Mouse (Mus musculus) urinary bladder, postnatal 4 days (tissue): ENCODE results near the gene Bmx.

Source experiments
- DNase-seq, 2 experiments: peaks; one replicate each; pipeline ENCODE4 v3.0.0; 2021 to 2022; ENCODE audit warnings: low spot score in 2 of 2

Gene Bmx

DNA sequence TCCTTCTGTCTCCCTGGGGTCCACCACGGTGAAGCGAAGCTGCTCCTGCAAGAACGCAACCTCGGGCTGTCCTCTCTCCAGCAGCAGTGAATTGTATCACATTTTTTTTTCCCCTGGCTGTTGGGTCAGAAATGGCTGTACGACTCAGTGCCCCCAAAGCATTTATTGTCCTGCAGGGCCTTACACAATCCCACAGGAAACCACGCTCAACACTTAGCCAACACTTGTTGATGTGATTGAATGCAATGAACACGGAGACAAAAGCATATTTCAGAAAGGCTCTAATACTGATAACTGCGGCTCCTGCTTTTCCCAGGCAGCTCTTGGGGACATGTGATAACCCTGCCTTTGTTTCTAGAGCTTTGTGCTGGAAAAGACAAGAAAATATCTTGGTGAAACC is at the start of gene Bmx:
TSS of gene Bmx (minus strand) at position 137 of the 400 bp plus-strand sequence.
- DNase-seq, result no peak

DNA sequence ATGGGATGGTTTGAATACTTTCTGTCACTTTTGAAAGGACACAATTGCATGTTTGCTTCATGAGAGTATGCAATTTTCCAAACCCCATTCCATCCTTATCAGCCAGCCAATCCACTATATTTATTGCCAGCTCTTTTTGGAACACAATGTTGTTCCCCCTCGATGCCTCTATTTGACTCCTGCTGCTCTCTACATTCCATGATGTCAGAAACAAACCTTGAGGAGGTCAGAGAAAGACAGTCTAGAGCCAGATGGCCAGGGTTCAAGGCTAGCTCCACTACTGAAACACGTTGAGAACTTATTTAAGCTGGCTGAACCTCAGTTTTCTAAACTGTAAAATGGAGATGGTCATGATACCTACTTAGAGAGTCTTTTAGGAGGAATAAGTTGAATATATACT is 48.3 kb upstream of the Bmx start:
- no peak for DNase-seq

DNA sequence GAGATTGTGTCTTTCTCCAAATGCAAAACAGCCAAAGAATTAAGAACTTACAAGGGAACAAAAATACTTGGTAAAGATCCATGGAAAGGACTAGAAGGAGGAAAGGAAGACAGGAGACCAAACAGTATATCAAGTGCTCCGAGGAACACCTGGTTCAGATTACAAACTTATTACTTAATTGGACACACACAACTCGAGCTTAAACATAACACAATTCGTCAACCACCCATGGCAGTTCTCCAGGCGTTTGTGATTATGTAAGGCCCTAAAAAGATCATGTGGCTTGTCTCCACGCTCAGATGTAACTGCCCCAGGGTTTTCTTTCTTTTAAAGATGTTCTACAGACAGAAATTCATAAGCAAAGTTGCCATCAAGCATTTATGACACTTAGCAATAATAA is 33.2 kb upstream of the Bmx start:
- no peak for DNase-seq

DNA sequence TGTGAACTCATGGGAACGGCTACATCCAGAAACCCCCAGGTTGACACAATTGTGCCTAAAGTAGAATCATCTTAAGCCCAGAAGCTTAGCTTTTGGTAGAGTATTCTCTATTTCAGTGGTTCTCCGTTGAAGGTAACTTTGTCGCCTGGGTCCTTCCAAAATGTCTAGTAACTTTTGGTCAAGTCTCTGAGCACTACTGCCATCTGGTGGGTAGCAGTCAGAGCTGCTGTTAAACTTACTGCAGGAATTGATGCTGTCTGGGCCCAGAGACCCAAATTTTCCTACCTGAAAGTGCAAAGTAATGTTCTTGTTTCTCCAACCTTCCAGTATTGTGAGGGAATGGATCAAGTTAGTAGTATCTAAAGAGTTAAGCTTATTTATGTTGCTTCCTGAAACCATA is 29.1 kb upstream of the Bmx start:
- DNase-seq, result no peak

DNA sequence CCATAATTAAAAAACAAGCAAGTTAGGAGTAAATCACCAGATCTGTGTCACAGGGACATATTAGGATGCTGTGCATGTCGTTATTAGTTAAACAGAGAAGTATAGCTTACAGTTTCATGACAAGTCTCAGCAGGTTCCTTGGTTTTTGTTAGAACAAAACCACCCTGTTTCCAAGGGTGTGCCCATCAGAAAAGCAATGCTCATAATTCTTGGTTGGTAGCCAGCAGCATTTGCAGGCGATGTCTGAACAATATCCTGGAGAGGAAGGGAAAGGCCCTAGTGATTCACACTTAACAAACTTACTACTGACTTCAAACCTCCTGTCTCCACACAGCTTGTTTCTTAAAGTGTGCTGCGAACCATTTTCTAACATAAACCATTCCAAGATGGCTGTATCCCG is 25.8 kb upstream of the Bmx start:
- no peak for DNase-seq

DNA sequence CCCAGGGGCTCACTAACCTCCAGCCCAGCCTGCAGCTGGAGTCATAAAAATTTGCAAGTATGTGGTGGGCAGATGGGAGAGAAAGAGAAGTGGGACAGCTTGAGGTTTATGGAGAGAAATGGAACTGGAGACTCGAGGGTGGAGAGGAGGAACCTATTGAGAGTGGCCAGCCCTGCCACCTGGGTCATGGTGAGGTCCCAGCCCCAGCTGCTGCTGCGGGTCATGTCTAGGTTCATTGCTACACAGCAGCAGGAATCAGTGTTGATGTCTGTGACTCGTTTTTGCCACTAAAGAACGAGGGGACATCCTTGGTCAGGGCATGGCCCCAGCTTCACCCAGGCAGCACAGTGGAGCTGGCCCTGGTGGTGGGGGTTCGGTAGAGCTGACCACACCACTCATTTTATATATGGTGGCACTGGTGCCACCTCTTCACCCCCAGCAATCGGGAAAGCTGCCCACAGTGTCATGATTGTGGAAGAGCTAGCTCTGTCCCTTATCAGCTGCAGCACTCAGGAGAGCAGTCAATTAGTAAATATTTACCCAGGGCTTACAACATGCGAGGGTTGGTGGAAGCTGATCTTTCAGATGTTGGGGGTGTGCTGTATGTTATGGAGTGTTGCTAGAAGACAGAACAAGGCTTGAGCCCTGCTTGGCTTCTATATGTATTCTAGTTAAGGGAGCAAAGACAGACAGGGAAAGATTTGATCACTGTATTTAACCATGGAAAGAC is 23.1 kb upstream of the Bmx start:
- no peak for DNase-seq

DNA sequence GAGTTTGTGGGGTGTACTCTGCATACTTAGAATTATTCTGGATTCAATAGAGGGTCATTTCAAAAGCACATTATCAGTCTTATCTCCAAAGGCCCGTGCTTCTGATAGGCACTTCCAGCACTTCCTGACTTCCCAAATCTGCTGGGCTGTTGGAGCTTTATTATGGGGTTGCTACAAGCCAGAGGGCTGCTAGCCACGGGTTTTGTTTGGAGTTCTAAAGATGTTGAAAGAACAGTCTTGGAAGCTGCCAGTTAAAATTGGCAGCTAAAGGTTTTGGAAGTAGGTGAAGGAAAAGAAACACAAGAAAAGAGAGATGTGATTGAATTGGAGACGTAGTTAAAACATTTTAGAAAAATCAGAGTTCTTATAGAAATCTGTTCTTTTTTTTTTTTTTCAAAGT is 17.5 kb upstream of the Bmx start:
- no peak for DNase-seq

DNA sequence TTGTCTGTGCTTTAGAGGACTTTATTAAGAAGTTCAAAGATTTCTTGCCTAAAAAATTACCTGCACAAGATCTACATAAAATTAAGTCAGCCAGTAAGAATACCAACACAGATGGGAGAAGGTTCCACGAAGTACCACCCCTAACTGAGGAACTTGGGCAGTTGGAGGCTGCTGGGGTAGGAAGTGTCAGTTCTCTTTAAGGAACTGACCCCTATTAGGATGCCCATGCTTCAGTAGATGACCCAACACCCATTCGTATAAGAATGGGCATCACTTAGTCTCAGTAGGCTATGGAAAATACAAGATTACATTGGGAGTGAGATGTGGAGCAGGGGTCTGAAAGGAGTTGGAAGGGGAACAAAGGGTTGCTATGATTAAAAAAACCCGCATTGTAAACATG is 12.6 kb upstream of the Bmx start:
- no peak for DNase-seq

DNA sequence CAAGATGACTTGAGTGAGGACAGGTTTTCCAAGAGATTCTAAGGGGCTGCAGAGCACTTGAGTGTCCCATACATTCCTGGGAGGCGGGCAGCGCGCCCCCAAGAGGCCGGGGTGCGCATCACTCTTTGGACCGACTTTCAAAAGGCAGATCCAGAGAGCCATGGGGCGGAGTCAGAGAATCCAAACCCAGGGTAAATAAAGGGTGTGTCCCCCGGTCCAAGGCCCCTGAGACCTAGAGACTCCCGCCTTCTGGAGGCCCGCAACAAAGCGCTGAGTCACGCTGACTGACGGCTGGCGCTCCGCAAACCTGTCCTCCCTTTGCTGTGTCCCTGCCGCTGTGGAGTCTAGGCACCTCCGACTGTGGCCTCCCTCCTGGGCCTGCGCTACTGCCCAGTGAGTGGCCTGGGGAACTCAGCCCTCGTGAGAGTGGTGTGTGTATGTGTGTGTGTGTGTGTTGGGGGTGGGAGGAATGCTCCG is 11.3 kb upstream of the Bmx start, which contains the start of gene Pir:
TSS of gene Pir (plus strand) at position 87 of the 477 bp plus-strand sequence.
- peak; percentile 46 to 67 for DNase-seq

DNA sequence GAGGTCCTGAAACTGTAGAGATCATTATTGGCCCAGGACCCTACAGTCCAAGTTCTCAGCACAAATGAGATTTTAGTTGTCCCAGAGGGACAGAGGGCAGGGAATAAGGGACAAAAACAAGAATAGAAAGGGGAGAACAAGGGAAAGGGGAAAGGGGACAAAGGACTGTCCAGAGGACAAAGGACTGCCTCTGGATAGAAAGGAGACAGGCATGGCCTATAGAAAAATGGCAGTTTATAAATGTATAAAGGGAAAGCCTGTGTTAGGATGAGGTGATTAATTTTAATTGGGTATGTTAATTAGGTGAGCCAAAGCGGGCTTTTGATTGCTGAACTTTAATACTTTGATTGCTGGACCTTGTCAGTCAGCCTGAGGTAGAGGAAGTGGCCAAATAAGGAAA is 6.9 kb upstream of the Bmx start:
- no peak for DNase-seq

DNA sequence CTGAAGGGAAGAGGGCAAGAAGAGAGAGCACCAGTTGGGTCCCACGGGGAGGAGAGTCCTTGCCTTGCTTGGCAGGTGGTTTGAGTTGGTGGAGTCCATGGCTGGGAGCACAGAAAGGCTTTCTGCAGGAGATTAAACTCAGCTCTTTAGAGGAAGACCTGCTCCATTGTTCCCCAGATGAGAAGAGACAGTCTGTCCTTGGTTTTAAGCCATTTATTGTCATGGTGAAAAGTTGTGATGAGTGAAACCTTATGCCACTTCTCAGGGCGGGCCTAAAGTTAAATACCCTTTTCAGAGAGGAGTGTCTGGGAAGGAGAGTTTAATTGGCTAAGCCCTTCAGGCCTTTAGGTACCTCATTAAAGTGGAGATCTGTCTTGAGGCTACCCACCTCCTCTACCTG is 4.3 kb upstream of the Bmx start:
- DNase-seq, result no peak

DNA sequence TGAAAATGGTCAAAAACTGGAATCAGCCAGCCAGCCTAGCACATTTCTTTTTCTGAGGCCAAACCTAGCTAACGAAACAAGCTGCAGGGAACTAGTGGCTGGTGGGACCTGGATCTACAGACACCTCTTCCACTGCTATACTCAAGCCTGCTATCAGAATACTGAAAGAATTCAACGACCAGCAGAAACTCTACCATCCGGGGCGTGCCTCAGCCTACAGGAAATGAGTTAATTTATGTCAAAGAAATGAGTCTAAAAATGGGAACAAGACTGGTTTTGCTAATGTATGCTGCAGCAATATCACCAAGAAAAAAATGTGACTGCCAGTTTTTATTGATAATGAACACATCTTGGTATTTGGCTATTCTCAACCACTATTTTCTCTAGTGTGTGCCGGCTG is 669 bp upstream of the Bmx start:
- no peak for DNase-seq

DNA sequence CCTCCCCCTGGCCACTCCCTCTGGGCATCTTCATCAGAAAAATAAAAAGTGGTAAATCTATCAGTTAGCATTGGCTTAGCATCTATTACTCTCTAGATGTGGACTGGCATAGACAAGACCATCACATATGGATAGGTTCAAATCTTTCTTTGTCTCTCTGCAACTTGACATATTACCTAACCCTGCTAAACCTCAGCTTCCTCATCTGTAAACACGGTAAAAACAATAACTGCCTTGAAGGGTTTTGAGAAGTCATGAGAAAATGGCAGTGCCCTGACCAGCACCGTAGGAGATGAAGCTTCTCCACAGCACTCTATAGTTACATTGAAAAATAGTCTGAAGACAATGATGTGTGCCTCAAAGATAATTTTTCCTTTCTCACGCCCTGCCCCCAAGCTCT is 1.5 kb downstream of the Bmx start:
- DNase-seq, result no peak

DNA sequence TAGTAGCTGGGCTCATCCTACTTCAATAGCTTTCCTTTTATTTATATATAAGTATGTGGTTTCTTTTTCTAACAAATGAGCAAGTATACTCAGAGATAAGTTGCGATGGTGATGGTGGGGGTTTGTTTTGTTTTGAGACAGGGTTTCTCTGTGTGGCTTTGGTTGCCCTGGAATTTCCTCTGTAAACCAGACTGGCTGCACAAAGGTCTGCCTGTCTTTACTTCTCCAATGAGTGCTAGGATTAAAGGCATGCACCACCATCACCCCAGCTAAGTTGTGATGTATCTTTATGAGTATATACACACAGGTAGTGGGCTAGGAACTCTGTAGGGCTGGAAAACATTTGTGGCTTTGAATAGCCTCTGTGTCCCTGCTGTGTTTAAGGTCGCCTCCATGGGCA is 11.3 kb downstream of the Bmx start:
- DNase-seq, result no peak

DNA sequence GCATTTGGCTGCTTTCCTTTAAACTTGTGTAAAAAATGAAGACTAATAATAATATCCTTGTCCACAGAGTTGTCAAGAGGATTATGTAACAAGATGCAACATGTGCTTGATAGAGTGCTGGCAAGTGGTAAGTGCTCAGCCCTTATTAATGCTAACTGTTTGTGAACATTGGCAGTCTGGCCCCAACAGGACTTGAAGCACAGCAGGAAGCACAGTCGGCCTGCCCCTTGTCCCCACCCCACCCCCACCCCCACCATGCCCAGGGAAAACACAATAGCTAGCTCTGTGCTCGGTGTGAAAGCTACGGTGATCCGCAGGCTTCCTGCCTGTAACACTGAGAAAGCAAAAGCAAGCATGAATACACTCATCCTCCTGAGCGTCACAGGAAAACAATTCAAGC is 12.3 kb downstream of the Bmx start:
- DNase-seq, result no peak

DNA sequence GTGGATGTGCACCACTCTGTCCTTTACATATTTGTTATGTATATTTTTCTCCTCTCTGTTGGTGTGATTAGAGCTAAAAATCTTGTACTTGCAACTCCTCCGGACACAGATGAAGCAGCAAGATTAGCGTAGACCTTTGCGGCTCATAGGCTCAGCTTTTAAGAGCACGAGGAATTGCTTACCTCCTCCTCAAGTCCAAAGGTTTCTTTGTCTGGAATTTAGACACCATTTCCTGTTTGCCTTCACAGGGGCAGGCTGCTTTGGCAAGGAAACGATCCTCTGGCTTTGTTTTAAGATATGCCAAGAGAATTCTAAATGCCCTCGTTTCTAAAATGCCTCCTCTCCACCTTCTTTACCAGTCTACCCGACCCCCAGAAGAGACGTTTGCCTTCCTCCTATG is 24.6 kb downstream of the Bmx start:
- DNase-seq, result no peak

DNA sequence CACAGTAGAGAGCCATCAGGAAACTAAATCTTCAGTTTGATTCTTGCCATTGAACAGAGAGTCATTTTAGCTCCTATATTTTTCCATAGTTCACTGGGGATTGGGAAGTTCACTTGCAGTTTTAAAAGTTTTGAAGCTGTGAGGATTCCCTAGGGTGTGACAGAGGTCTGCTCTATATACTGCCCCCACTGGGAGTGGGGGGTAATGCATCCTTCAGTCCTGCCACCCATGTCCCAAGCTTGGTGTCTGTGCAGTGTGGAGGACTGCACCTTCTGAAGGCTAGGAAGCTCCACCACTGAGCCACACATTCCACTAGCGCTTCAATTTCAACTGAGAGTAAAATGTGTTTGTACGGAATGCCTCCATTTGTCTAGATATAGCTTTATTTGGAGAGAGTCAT is 36.0 kb downstream of the Bmx start:
- DNase-seq, result no peak

DNA sequence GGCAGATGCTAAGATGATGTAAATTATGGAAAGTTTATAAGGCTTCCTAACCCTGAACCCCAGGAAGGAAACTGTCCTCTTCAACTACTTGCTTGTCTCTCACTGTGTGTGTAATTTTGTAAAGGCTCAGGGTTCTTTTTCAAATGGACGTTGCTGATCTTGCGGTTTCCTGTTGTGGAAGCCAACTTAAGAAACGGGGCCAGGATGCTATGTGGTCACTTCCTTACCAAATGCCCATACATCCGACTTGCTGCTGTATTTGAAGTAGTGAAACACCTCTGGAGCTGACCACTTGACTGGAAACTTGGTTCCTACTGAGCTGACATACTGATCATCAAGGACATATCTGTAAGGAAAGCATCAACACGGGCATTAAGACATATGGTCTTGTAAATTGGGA is 57.4 kb downstream of the Bmx start:
- no peak for DNase-seq

DNA sequence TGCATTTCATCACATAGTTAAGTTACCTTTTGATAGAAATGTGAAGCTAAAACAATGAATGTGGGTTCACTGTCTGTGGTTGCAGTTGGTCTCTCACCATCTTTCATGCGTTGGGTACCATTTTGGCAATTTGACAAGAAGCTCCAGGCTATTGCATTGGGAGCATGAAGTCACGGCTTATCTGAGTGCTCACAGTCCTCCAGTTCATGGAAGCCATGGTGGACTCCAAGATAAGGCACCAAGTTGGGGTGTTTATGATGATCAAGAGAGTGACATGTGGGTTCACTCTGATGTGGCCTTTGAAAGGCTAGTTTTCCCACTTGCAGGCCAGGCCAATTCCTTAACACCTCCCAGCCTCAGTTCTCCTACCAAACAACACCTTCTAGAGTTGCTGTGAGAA is 60.3 kb downstream of the Bmx start:
- DNase-seq, result no peak

DNA sequence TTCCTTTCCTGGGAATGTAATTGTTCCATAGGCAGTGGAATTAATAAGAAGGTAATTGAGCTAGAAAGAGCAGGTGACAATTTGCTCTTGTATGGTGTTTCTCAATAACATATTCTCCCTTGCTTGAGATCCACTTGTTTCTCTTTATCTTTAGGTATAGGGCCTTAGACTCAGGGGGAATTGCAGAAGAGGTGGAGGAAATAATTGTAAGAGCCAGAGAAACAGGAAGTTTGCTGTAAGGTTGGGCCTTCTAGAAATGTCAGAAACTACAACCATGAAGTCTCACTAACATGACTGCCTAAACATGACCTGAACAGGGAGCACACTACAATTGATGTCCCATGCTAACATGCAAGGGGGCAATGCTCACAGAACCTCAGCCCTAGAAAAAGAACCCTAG is 68.1 kb downstream of the Bmx start:
- no peak for DNase-seq

DNA sequence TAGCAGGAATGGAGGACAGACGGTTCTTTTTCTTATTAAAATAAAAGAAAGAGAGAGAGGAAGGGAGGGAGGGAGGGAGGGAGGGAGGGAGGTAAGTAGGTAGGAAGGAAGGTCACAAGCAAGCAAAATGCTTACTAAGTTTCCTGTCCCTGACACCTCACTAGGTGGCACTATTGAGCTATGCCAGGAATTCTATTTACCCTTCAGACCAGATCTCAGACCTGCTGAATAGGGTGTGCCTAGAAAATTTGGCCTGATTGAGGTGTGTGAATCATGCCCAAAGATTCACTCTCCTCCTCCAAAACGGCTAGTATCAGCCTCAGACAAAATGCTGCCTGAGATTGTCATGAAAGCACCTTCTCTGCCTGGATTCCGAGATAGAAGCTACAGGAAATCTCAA is 74.1 kb downstream of the Bmx start:
- DNase-seq, result peak in 1 of 2 experiments; percentile 16

DNA sequence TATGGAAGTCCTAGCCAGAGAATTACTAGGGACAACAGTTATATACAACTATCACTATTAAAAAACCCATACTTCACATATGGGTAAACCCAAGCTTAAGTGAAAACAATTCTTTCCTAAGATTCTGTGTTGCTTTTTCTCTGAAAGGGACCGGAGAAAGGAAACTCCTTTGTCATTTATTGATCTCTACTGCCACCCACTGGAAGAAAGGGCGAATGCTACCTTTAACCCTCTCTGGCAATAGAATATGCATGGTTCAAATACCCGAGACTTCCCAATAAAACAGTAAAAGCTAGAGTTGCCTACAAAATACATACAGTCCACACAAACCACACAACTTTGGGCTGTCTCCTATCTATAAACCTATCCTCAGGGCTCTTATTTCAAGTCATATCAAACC is 78.2 kb downstream of the Bmx start:
- DNase-seq, result peak in 1 of 2 experiments; percentile 65

DNA sequence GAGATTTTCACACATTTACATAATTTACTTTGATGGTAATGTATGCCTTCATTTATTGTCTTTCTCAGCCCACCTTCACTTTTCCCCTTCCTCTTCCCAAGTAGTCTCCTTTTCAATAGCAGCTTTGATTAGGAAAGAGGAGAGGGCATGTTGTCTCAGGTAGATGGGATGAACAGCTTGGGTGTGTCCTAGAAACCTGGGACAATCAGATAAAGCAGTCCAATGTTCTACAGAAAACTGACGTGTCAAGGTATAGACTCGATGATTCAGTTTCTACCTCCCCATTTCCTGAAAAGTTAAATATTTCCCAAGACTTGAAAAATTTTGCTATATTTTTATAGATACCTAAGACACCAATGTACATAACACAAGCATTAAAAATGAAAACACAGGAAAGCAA is 79.1 kb downstream of the Bmx start:
- DNase-seq, result no peak

DNA sequence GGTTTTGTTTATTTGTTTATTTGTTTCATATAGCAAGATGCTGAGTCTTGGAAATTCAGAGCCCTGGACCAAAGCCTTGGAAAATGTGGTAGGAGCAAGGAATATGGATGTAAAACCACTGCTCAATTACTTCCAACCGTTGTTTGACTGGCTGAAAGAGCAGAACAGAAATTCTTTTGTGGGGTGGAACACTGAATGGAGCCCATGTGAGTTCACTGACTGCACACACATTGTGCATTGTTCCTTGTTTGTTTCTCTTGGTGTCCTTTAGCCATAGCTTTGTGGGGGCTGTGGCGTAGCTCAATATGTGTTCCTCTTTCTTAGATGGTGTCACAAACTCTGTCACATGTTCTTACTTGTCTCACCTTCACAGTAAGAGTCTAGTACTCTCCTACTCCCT is 82.2 kb downstream of the Bmx start:
- no peak for DNase-seq
